Mouse (Mus musculus) lung, adult 2 months (tissue): ENCODE results near the gene Cst9.

ENCODE experiments used
- CTCF ChIP-seq: fragments of 200-500 bp; IDR thresholded peaks from 2 replicates; pipeline ENCODE4 v1.5.1; 2011; ENCODE audit warnings: mild to moderate bottlenecking, low read length, control low read depth; ENCODE audit not compliant: insufficient read depth
- POLR2A ChIP-seq: fragments of 200-500 bp; IDR thresholded peaks from 2 replicates; pipeline ENCODE4 v1.6.1; 2011; ENCODE audit warnings: low read depth, mild to moderate bottlenecking, control low read depth, low read length, borderline replicate concordance; ENCODE audit errors: extremely low read depth

DNA sequence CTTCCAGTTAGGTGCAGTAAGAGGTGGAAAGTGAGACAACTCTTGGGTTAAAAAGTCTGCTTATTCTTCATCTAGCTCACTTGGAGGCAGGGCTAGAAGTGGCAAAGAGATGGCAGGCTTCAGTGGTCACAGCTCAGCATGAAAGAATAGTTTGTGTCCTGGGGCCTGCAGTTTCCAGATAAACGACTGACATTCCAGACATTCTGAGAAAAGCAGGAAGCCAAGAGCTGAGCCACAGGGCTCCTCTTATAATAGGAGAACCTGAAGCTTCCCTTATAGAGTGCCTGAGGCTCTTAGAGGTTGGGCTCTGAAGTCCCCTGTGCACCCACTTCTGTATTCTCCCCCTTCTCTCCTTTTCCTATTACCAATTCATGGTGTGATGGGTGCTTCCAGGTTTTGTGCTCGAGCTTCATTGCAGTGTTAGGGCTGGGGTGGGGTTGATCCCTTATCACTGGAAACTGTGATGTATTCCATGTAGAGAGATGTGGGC, 43.7 kb downstream of the Cst9 start:
- TF ChIP-seq CTCF = no peak
- no peak for TF ChIP-seq POLR2A
